Mouse (Mus musculus) heart, embryonic 12.5 days (tissue): ENCODE results near the gene Tmem108. TPM values are rescaled to one million over a fixed set of nuclear protein-coding genes. Genes with fewer than 3 reads are reported as not detected.

ENCODE experiments used
- ATAC-seq: fragments of 200-750 bp; cut with Nextera tagmentation; 2 replicates; pipeline ENCODE4 v1.8.0; 2017; ENCODE audit warnings: moderate TSS enrichment, moderate library complexity; ENCODE audit not compliant: insufficient number of reproducible peaks, low FRiP score
- H3K27ac ChIP-seq: fragments of 300-500 bp; sonication (generic); 2 replicates; pipeline ENCODE4 v1.5.1; 2016; ENCODE audit warnings: mild to moderate bottlenecking, moderate library complexity; ENCODE audit not compliant: poor library complexity, severe bottlenecking
- H3K27me3 ChIP-seq: fragments of 300-500 bp; sonication (generic); replicated peaks from 2 replicates; pipeline ENCODE4 v1.6.1; 2016; ENCODE audit warnings: mild to moderate bottlenecking, moderate library complexity
- H3K36me3 ChIP-seq: fragments of 300-500 bp; sonication (generic); 2 replicates; pipeline ENCODE4 v1.6.1; 2016; ENCODE audit warnings: mild to moderate bottlenecking, moderate library complexity
- H3K4me1 ChIP-seq: fragments of 300-500 bp; sonication (generic); replicated peaks from 2 replicates; pipeline ENCODE4 v1.6.1; 2016; ENCODE audit warnings: mild to moderate bottlenecking
- H3K4me2 ChIP-seq: fragments of 300-500 bp; sonication (generic); 2 replicates; pipeline ENCODE4 v1.6.1; 2016; ENCODE audit warnings: mild to moderate bottlenecking, moderate library complexity
- H3K4me3 ChIP-seq: fragments of 300-500 bp; sonication (generic); 2 replicates; pipeline ENCODE4 v1.5.1; 2016; ENCODE audit warnings: mild to moderate bottlenecking
- H3K9ac ChIP-seq: fragments of 300-500 bp; sonication (generic); 2 replicates; pipeline ENCODE4 v1.6.1; 2016; ENCODE audit warnings: mild to moderate bottlenecking, moderate library complexity
- H3K9me3 ChIP-seq: fragments of 300-500 bp; sonication (generic); replicated peaks from 2 replicates; pipeline ENCODE4 v1.6.1; 2016; ENCODE audit warnings: mild to moderate bottlenecking, moderate library complexity
- WGBS: fragments of 180-500 bp; shearing (Covaris S2); methylation state at CpG from one replicate; pipeline ENCODE4 v1.1.7; 2016; 5-methylcytosine and 5-hydroxymethylcytosine counted together
- polyA plus RNA-seq: library from polyadenylated mRNA; unstranded; fragments of >200 nt; fragmentation: Nextera tagmentation; extraction: Ambion mirVana; gene quantifications from 2 replicates; pipeline ENCODE4 v1.2.1, GENCODE M21; 2016

Tmem108 gene
- polyA plus RNA-seq, 1 experiment from 2014 or later: 97.5 TPM

GRCm38 (mm10) chr9:103661873-103662272 is 99.8 kb downstream of the Tmem108 start:
- ATAC-seq: no peak
- Histone ChIP-seq H3K27ac (no peak overlapping the region), H3K4me2 (no peak overlapping the region), H3K36me3 (0 out of 2 replicates have a peak, but pooled peaks cover 7% of the 10 kb centered on the region), H3K4me1 (peaks cover 60% of the 10 kb centered on the region), H3K4me3 (no peak overlapping the region), H3K27me3 (no peaks in the 10 kb centered on the region), H3K9ac (no peak overlapping the region), H3K9me3 (no peaks in the 10 kb centered on the region)
- 76% methylated on average over 1 of the region's 1 CpGs for WGBS

- Histone ChIP-seq H3K4me2 (no peak overlapping the region), H3K9ac (no peak overlapping the region), H3K36me3 (0 out of 2 replicates have a peak, but pooled peaks cover 4% of the 10 kb centered on the region), H3K4me3 (no peak overlapping the region), H3K27ac (peak overlapping the region; percentile 53; the same call in 1 of the 2 replicates), H3K9me3 (no peaks in the 10 kb centered on the region), H3K4me1 (peaks cover 64% of the 10 kb centered on the region), H3K27me3 (no peaks in the 10 kb centered on the region)
- no peak for ATAC-seq
- WGBS: 74% methylated on average over 5 of the region's 5 CpGs
Measured at GRCm38 (mm10) chr9:103657981-103658380, 103.7 kb downstream of the Tmem108 start.

GRCm38 (mm10) chr9:103657183-103657975 is 104.3 kb downstream of the Tmem108 start:
- WGBS: 44% methylated on average over 13 of the region's 13 CpGs
- H3K9ac ChIP-seq: no peak overlapping the region; the same call in 1 of the 2 replicates
- H3K27me3 ChIP-seq: no peaks in the 10 kb centered on the region
- H3K4me3 ChIP-seq: no peak overlapping the region
- no peak for ATAC-seq
- H3K27ac ChIP-seq: peak overlapping the region; percentile 53; the same call in 1 of the 2 replicates
- no peaks in the 10 kb centered on the region for H3K9me3 ChIP-seq
- H3K4me2 ChIP-seq: no peak overlapping the region
- no peaks in the 10 kb centered on the region for H3K36me3 ChIP-seq
- peaks cover 69% of the 10 kb centered on the region for H3K4me1 ChIP-seq

GRCm38 (mm10) chr9:103653995-103654587 is 107.5 kb downstream of the Tmem108 start:
- Histone ChIP-seq H3K9ac (no peak overlapping the region), H3K27me3 (no peaks in the 10 kb centered on the region), H3K4me2 (no peak overlapping the region), H3K27ac (peak overlapping the region; percentile 36; the same call in 1 of the 2 replicates), H3K4me1 (peaks cover 63% of the 10 kb centered on the region), H3K9me3 (no peaks in the 10 kb centered on the region), H3K4me3 (no peak overlapping the region), H3K36me3 (no peaks in the 10 kb centered on the region)
- no peak for ATAC-seq
- 39% methylated on average over 10 of the region's 10 CpGs for WGBS

- Histone ChIP-seq H3K27me3 (no peaks in the 10 kb centered on the region), H3K9me3 (no peaks in the 10 kb centered on the region), H3K4me3 (no peak overlapping the region), H3K4me2 (no peak overlapping the region), H3K36me3 (no peaks in the 10 kb centered on the region), H3K9ac (no peak overlapping the region), H3K27ac (no peak overlapping the region), H3K4me1 (peaks cover 54% of the 10 kb centered on the region)
- WGBS: 61% methylated on average over 8 of the region's 8 CpGs
- ATAC-seq: no peak
Measured at GRCm38 (mm10) chr9:103652127-103652882, 109.3 kb downstream of the Tmem108 start.

- no peaks in the 10 kb centered on the region for H3K27me3 ChIP-seq
- 73% methylated on average over 2 of the region's 2 CpGs for WGBS
- no peaks in the 10 kb centered on the region for H3K9me3 ChIP-seq
- no peak overlapping the region for H3K27ac ChIP-seq
- no peak overlapping the region for H3K4me2 ChIP-seq
- no peak overlapping the region for H3K4me3 ChIP-seq
- no peak overlapping the region for H3K9ac ChIP-seq
- H3K36me3 ChIP-seq: 0 out of 2 replicates have a peak, but pooled peaks cover 2% of the 10 kb centered on the region
- H3K4me1 ChIP-seq: peaks cover 26% of the 10 kb centered on the region
- no peak for ATAC-seq
Measured at GRCm38 (mm10) chr9:103646605-103647004, 115.0 kb downstream of the Tmem108 start.

GRCm38 (mm10) chr9:103645724-103646123 is 115.9 kb downstream of the Tmem108 start:
- Histone ChIP-seq H3K36me3 (0 out of 2 replicates have a peak, but pooled peaks cover 2% of the 10 kb centered on the region), H3K4me1 (peaks cover 34% of the 10 kb centered on the region), H3K9ac (no peak overlapping the region), H3K27ac (no peak overlapping the region), H3K4me2 (no peak overlapping the region), H3K9me3 (no peaks in the 10 kb centered on the region), H3K27me3 (no peaks in the 10 kb centered on the region), H3K4me3 (no peak overlapping the region)
- 76% methylated on average over 7 of the region's 7 CpGs for WGBS
- no peak for ATAC-seq

- Histone ChIP-seq H3K4me3 (no peak overlapping the region), H3K9me3 (no peaks in the 10 kb centered on the region), H3K27me3 (no peaks in the 10 kb centered on the region), H3K4me1 (peaks cover 44% of the 10 kb centered on the region), H3K9ac (no peak overlapping the region), H3K36me3 (0 out of 2 replicates have a peak, but pooled peaks cover 2% of the 10 kb centered on the region), H3K4me2 (no peak overlapping the region), H3K27ac (no peak overlapping the region)
- no peak for ATAC-seq
- WGBS: 73% methylated on average over 10 of the region's 10 CpGs
Measured at GRCm38 (mm10) chr9:103642300-103642699, 119.3 kb downstream of the Tmem108 start.

GRCm38 (mm10) chr9:103641340-103641739 is 120.3 kb downstream of the Tmem108 start:
- H3K27ac ChIP-seq: no peak overlapping the region
- no peak for ATAC-seq
- WGBS: 88% methylated on average over 4 of the region's 4 CpGs

GRCm38 (mm10) chr9:103639413-103639812 is 122.2 kb downstream of the Tmem108 start:
- peaks cover 50% of the 10 kb centered on the region for H3K4me1 ChIP-seq
- H3K4me2 ChIP-seq: no peak overlapping the region
- H3K9me3 ChIP-seq: no peaks in the 10 kb centered on the region
- ATAC-seq: no peak
- WGBS: 18% methylated on average over 1 of the region's 1 CpGs
- H3K36me3 ChIP-seq: no peaks in the 10 kb centered on the region
- H3K9ac ChIP-seq: no peak overlapping the region
- no peaks in the 10 kb centered on the region for H3K27me3 ChIP-seq
- H3K4me3 ChIP-seq: no peak overlapping the region
- no peak overlapping the region for H3K27ac ChIP-seq

More at GRCm38 (mm10) chr9:103641340-103641739, 120.3 kb downstream of the Tmem108 start:
- H3K4me3 ChIP-seq: no peak overlapping the region
- H3K36me3 ChIP-seq: 0 out of 2 replicates have a peak, but pooled peaks cover 2% of the 10 kb centered on the region
- H3K9ac ChIP-seq: no peak overlapping the region
- H3K9me3 ChIP-seq: no peaks in the 10 kb centered on the region
- H3K4me1 ChIP-seq: peaks cover 47% of the 10 kb centered on the region
- no peak overlapping the region for H3K4me2 ChIP-seq
- no peaks in the 10 kb centered on the region for H3K27me3 ChIP-seq

GRCm38 (mm10) chr9:103637451-103637850 is 124.2 kb downstream of the Tmem108 start:
- Histone ChIP-seq H3K27me3 (no peaks in the 10 kb centered on the region), H3K4me2 (no peak overlapping the region), H3K9ac (no peak overlapping the region), H3K9me3 (no peaks in the 10 kb centered on the region), H3K4me1 (peaks cover 55% of the 10 kb centered on the region), H3K27ac (no peak overlapping the region), H3K4me3 (no peak overlapping the region), H3K36me3 (no peaks in the 10 kb centered on the region)
- ATAC-seq: no peak
- WGBS: 65% methylated on average over 3 of the region's 3 CpGs
